Mouse (Mus musculus) neural tube, embryonic 13.5 days (tissue): ENCODE results near the gene Adgrb3. TPM values are rescaled to one million over a fixed set of nuclear protein-coding genes. Genes with fewer than 3 reads are reported as not detected.
A peak's percentile ranks its signal among the peaks of the same experiment; 100 is the strongest.

Experiments
- ATAC-seq: fragments of 200-750 bp; cut with Nextera tagmentation; 2 replicates; pipeline ENCODE4 v1.8.0; 2017; ENCODE audit warnings: low read depth, mild to moderate bottlenecking, moderate TSS enrichment, moderate library complexity
- H3K27ac ChIP-seq: fragments of 300-500 bp; sonication (generic); replicated peaks from 2 replicates; pipeline ENCODE4 v1.5.1; 2015; ENCODE audit warnings: moderate library complexity, mild to moderate bottlenecking, inconsistent platforms
- H3K27me3 ChIP-seq: fragments of 300-500 bp; sonication (generic); 2 replicates; pipeline ENCODE4 v1.6.1; 2015; ENCODE audit warnings: mild to moderate bottlenecking, inconsistent platforms
- H3K36me3 ChIP-seq: fragments of 300-500 bp; sonication (generic); 2 replicates; pipeline ENCODE4 v1.6.1; 2015; ENCODE audit warnings: mild to moderate bottlenecking, inconsistent platforms
- H3K4me1 ChIP-seq: fragments of 300-500 bp; sonication (generic); replicated peaks from 2 replicates; pipeline ENCODE4 v1.6.1; 2015; ENCODE audit warnings: inconsistent platforms
- H3K4me2 ChIP-seq: fragments of 300-500 bp; sonication (generic); 2 replicates; pipeline ENCODE4 v1.6.1; 2015; ENCODE audit warnings: inconsistent platforms, mild to moderate bottlenecking, moderate library complexity
- H3K4me3 ChIP-seq: fragments of 300-500 bp; sonication (generic); 2 replicates; pipeline ENCODE4 v1.5.1; 2015; ENCODE audit warnings: mild to moderate bottlenecking, inconsistent platforms
- H3K9ac ChIP-seq: fragments of 300-500 bp; sonication (generic); 2 replicates; pipeline ENCODE4 v1.6.1; 2015; ENCODE audit warnings: moderate library complexity, mild to moderate bottlenecking, inconsistent platforms
- H3K9me3 ChIP-seq: fragments of 300-500 bp; sonication (generic); 2 replicates; pipeline ENCODE4 v1.6.1; 2016; ENCODE audit warnings: inconsistent platforms
- WGBS: fragments of 180-500 bp; shearing (Covaris S2); methylation state at CpG from one replicate; pipeline ENCODE4 v1.1.7; 2015; 5-methylcytosine and 5-hydroxymethylcytosine counted together
- polyA plus RNA-seq: library from polyadenylated mRNA; unstranded; fragments of >200 nt; fragmentation: Nextera tagmentation; extraction: Ambion mirVana; gene quantifications from 2 replicates; pipeline ENCODE4 v1.2.1, GENCODE M21; 2015

Adgrb3 gene
- polyA plus RNA-seq, 1 experiment from 2014 or later: 35.3 TPM

DNA sequence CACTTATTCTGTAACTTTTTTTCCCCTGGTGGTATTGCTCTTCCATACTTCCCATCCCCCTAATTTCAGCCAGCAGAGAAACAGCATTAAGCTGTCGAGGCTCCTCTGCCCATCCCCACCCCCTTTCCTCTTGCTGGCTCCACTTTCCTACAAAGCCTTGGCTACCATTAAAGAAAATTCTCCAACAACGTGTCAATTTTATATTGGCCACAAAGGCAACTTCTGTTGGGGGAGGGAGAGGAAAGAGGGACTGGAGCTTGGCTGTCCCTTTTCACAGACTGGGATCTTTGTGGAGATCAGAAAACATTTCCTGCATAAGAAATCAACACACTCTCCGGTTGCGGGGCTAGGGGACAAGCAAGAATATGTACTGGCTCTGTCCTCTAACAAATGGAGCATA, 4.9 kb downstream of the Adgrb3 start:
- Histone ChIP-seq H3K4me2 (peak overlapping the region; percentile 68), H3K36me3 (no peaks in the 10 kb centered on the region), H3K27ac (no peak overlapping the region; the same call in 1 of the 2 replicates), H3K9ac (peak overlapping the region; percentile 48; the same call in 1 of the 2 replicates), H3K9me3 (no peaks in the 10 kb centered on the region), H3K27me3 (no peaks in the 10 kb centered on the region), H3K4me3 (peak overlapping the region; percentile 22), H3K4me1 (peaks cover 58% of the 10 kb centered on the region)
- ATAC-seq: no peak
- 31% methylated on average over 4 of the region's 4 CpGs for WGBS

DNA sequence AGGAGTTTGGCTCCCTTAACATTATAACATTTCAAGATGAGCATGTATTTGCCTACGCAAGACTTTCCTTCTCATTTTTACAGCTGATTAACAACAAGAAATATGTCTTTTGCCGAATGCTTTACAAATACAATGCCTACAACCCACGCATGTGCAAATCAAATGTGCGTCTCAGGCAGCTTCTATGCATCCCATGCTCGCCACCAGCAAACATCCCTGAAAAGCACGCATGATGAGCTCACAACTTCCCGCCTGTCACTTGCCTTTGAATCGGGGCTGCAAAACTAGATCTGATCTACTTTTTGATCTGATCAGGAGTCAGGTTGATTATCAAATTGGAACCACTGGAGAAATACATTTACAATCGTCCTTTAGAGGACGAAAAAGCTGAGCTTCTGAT, 5.5 kb downstream of the Adgrb3 start:
- no peaks in the 10 kb centered on the region for H3K36me3 ChIP-seq
- 71% methylated on average over 10 of the region's 10 CpGs for WGBS
- H3K9ac ChIP-seq: no peak overlapping the region
- peak overlapping the region; percentile 68 for H3K4me2 ChIP-seq
- H3K9me3 ChIP-seq: no peaks in the 10 kb centered on the region
- peak overlapping the region; percentile 22 for H3K4me3 ChIP-seq
- peaks cover 57% of the 10 kb centered on the region for H3K4me1 ChIP-seq
- no peak for ATAC-seq
- H3K27ac ChIP-seq: no peak overlapping the region
- H3K27me3 ChIP-seq: no peaks in the 10 kb centered on the region

DNA sequence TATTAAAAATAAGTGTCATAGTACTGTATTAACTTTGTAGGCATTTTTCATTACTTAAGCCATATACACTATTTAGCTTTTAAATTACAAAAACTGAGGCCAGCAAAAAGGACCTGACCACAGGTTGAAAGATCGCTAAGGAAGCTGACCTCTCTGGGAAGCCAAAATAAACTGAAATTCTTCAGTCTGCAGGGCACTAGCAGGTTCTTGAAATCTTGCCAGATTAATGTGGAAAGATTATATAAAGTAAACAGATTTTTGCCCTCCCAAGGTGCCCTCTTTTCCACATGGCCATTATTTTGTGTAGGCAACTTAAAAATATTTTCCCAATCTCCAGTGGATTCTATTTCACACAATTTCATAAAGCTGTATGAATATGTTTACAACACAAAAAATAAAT, 14.0 kb downstream of the Adgrb3 start:
- no peak overlapping the region for H3K4me3 ChIP-seq
- H3K4me1 ChIP-seq: peaks cover 9% of the 10 kb centered on the region; the same call in 1 of the 2 replicates
- no peaks in the 10 kb centered on the region for H3K27me3 ChIP-seq
- no peak overlapping the region for H3K4me2 ChIP-seq
- no peaks in the 10 kb centered on the region for H3K36me3 ChIP-seq
- H3K27ac ChIP-seq: no peak overlapping the region
- H3K9me3 ChIP-seq: no peaks in the 10 kb centered on the region
- no peak overlapping the region for H3K9ac ChIP-seq
- ATAC-seq: no peak
- 74% methylated on average over 1 of the region's 1 CpGs for WGBS

DNA sequence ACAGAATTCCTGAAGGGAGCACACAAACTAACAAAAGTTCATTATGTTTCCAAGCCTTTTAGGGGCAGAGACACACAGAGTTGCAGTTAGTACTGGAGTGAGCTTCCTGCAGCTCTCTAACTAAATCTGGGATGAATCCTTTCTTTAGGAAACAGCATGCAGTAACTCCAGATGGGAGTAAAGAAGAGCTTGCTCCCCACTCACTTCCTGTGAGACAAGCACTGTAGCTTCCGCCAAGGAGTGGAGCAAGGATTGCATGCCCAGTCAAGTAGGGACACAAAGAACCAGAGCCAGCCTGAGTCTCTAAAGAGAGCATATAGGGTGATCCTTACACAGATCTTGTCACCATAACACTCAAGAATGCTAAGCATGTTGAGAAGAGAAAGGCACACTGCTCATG, 50.7 kb downstream of the Adgrb3 start:
- Histone ChIP-seq H3K4me3 (no peak overlapping the region), H3K36me3 (no peaks in the 10 kb centered on the region), H3K27ac (no peak overlapping the region), H3K4me2 (no peak overlapping the region), H3K4me1 (no peaks in the 10 kb centered on the region), H3K9me3 (no peaks in the 10 kb centered on the region), H3K27me3 (no peaks in the 10 kb centered on the region), H3K9ac (no peak overlapping the region)
- 94% methylated on average over 1 of the region's 1 CpGs for WGBS
- no peak for ATAC-seq

DNA sequence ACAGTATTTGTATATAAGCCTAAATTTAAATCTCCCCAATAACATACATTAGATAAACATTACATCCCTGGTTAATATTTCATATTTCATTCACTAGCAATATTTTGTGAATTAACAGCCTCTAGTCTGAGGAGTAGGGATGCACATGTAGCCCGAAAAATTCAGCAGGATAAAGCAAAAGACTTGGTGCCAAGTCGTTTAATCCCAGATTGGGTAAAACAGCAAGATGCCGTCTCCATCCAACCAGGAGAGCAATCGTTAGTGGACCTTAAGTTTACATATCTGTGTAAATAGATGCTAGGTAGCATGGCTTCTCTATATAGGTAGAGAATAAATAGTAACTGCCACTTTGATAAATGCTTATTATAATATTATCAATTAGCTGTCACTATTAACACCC, 52.0 kb downstream of the Adgrb3 start:
- ATAC-seq: no peak
- 88% methylated on average over 4 of the region's 4 CpGs for WGBS

DNA sequence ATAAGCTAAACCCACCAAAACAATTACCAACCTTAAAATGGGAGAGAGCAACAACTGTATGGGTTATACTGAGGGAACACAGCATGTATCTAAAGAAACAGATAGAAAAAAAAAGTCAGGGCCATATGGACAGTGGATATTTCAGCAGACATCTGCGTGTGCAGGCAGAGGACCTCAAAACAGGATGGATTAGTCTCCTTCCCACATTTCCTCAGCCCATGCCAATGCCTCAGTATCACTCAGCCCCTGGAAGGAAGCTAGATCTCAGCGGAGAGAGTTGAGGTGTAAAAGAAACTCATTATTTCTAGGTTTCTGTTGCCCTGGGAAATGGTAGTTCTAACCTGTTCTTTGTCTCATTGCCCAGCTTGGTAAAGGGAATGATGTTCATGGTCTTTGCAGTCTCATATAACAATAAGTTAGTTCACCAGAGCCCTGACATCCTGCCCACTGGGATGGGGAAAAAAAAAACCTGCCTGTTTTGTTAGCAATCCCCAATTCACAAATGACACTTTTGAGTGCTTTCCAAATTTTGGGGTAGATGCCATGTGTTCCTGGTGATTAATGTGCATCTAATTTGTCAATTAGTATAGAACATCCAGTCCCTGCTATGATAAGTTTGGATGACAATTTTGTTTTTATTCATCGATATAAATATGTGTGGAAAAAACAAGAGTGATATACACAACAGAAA, 53.9 kb downstream of the Adgrb3 start:
- WGBS: 94% methylated on average over 3 of the region's 3 CpGs
- Histone ChIP-seq H3K36me3 (no peaks in the 10 kb centered on the region), H3K4me2 (no peak overlapping the region), H3K9me3 (no peaks in the 10 kb centered on the region), H3K27ac (no peak overlapping the region), H3K9ac (no peak overlapping the region), H3K27me3 (no peaks in the 10 kb centered on the region), H3K4me1 (no peaks in the 10 kb centered on the region), H3K4me3 (no peak overlapping the region)
- no peak for ATAC-seq

More for the DNA sequence above, 52.0 kb downstream of the Adgrb3 start:
- Histone ChIP-seq H3K4me2 (no peak overlapping the region), H3K4me1 (no peaks in the 10 kb centered on the region), H3K27me3 (no peaks in the 10 kb centered on the region), H3K9ac (no peak overlapping the region), H3K9me3 (no peaks in the 10 kb centered on the region), H3K4me3 (no peak overlapping the region), H3K36me3 (no peaks in the 10 kb centered on the region), H3K27ac (no peak overlapping the region)

DNA sequence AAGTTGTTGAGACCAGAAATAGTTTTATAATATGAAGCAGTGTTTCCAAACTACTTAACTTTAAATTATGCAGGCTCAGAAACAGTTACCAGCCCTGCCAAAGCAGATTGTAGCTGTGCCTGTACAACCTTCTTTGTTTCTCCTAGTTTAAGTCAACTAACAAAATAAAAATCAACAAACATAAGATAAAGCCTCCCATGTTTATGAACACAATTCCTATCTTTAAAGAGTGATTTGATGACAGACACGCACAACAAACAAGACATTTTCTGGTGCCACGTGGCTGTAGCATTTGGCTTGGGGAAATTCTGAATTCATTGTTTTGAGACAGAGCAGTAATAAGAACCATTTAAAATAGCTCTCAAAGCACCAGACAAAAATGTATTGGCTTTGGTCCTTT, 60.5 kb downstream of the Adgrb3 start:
- H3K9ac ChIP-seq: no peak overlapping the region
- no peak for ATAC-seq
- no peaks in the 10 kb centered on the region for H3K9me3 ChIP-seq
- H3K4me1 ChIP-seq: no peaks in the 10 kb centered on the region
- H3K27ac ChIP-seq: no peak overlapping the region
- no peak overlapping the region for H3K4me2 ChIP-seq
- H3K36me3 ChIP-seq: no peaks in the 10 kb centered on the region
- WGBS: 88% methylated on average over 2 of the region's 2 CpGs
- H3K27me3 ChIP-seq: no peaks in the 10 kb centered on the region
- H3K4me3 ChIP-seq: no peak overlapping the region

DNA sequence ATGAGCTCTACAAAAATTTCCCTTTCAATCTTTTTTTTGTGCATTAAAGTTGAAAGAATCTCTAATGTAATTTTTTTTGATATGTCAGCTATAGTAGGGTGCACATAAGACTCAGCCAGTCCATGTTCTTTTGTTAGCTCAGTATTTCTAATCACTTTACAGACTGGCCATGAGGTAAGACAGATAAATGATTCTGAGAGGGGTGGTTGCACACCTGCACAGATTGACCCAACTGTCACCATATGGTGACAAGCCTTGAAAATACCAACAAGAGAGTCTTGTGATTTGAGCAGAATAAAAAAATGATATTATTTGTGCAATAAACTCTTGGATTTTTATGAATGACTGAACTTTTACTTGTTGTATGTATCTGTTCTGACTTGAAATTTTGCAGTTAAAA, 74.2 kb downstream of the Adgrb3 start:
- ATAC-seq: no peak
- Histone ChIP-seq H3K4me2 (no peak overlapping the region), H3K9ac (no peak overlapping the region), H3K4me1 (no peaks in the 10 kb centered on the region; the same call in 1 of the 2 replicates), H3K27ac (no peak overlapping the region), H3K27me3 (no peaks in the 10 kb centered on the region), H3K9me3 (no peaks in the 10 kb centered on the region), H3K4me3 (no peak overlapping the region), H3K36me3 (no peaks in the 10 kb centered on the region)

DNA sequence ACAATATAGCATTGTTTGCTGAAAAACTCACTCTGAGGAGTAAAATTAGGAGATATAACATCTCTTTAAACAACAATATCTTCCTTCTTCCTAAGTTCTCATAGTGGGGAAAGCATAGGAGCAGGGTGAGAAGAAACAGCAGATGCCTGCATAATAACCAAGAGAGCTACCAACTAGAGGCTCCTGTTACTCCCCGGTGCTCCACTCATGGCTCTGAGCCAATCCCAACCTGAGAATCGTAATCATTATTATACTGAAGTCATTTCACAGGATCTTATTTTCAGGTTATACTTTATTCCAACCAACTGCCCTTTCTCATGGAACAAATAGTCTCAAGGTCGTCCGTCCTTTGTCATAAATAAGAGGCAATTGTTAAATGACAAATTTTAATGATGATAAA, 75.0 kb downstream of the Adgrb3 start:
- Histone ChIP-seq H3K9ac (no peak overlapping the region), H3K4me2 (no peak overlapping the region), H3K27ac (no peak overlapping the region), H3K4me3 (no peak overlapping the region), H3K36me3 (no peaks in the 10 kb centered on the region), H3K27me3 (no peaks in the 10 kb centered on the region), H3K4me1 (no peaks in the 10 kb centered on the region; the same call in 1 of the 2 replicates), H3K9me3 (no peaks in the 10 kb centered on the region)
- no peak for ATAC-seq
- WGBS: 57% methylated on average over 4 of the region's 4 CpGs

DNA sequence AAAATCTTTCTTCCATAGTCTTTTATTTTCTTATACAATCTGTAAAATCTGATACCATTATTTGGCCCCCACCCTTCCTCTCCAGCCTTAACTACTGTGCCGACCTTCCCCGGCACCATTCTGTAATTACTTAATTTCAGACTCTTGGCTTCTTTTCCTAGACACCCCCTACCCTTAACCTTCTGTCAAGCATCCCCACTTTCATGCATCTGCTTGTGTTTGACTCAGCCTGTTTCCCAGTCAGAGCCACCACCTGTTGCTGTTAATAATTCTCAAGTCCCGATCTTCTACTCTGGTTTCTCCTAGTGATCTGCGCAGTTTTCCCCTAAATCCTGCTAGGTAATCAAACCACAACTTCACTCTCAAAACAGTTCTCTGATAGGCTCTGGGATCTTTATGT, 83.9 kb downstream of the Adgrb3 start:
- H3K9ac ChIP-seq: no peak overlapping the region
- H3K9me3 ChIP-seq: no peaks in the 10 kb centered on the region
- H3K4me1 ChIP-seq: no peaks in the 10 kb centered on the region
- no peaks in the 10 kb centered on the region for H3K27me3 ChIP-seq
- no peak overlapping the region for H3K27ac ChIP-seq
- no peak overlapping the region for H3K4me2 ChIP-seq
- no peak overlapping the region for H3K4me3 ChIP-seq
- ATAC-seq: no peak
- H3K36me3 ChIP-seq: no peaks in the 10 kb centered on the region
- WGBS: 85% methylated on average over 4 of the region's 4 CpGs

DNA sequence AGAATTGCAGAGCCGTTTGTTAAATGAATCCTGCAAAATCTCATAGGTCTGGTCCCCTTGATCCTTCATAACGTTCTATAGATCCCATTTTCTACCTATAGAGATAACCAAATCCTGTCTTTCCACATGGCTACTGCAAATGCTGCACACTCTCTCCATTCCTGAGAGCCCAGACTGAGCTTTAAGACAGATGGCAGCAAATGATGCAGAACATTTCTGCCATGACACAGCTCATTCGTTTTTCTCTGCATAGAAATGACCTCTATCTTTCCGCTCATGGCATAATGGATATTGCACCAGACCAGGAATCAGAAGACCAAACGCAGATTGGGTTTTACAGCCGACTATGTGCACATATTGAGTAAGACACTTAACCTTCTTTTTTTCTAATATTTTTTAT, 84.8 kb downstream of the Adgrb3 start:
- no peak overlapping the region for H3K4me2 ChIP-seq
- H3K9me3 ChIP-seq: no peaks in the 10 kb centered on the region
- H3K4me1 ChIP-seq: no peaks in the 10 kb centered on the region
- H3K27me3 ChIP-seq: no peaks in the 10 kb centered on the region
- no peaks in the 10 kb centered on the region for H3K36me3 ChIP-seq
- no peak overlapping the region for H3K27ac ChIP-seq
- 68% methylated on average over 6 of the region's 6 CpGs for WGBS
- H3K4me3 ChIP-seq: no peak overlapping the region
- H3K9ac ChIP-seq: no peak overlapping the region
- no peak for ATAC-seq

DNA sequence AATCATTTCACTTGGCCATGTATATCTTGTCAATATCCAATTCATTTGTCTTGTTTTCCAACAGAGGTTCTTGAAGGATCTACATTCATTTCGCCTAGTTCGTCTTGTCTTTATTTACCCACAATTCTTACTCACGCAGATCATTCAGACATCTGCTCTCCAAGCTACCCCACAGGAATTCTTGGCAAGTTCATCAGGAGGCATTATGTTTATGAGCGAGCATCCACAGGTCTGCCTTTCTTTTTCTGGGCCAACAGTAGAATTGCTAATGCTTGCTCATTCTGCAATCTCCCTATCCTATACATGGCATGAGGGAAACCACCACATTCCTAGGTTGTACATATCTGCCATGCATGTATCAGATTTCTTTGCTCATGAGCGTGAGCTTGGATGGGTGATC, 99.7 kb downstream of the Adgrb3 start:
- H3K4me2 ChIP-seq: no peak overlapping the region
- 93% methylated on average over 5 of the region's 5 CpGs for WGBS
- H3K4me3 ChIP-seq: no peak overlapping the region
- ATAC-seq: no peak
- H3K4me1 ChIP-seq: no peaks in the 10 kb centered on the region
- H3K27me3 ChIP-seq: no peaks in the 10 kb centered on the region
- H3K9ac ChIP-seq: no peak overlapping the region
- no peak overlapping the region for H3K27ac ChIP-seq
- H3K9me3 ChIP-seq: no peaks in the 10 kb centered on the region
- H3K36me3 ChIP-seq: no peaks in the 10 kb centered on the region

DNA sequence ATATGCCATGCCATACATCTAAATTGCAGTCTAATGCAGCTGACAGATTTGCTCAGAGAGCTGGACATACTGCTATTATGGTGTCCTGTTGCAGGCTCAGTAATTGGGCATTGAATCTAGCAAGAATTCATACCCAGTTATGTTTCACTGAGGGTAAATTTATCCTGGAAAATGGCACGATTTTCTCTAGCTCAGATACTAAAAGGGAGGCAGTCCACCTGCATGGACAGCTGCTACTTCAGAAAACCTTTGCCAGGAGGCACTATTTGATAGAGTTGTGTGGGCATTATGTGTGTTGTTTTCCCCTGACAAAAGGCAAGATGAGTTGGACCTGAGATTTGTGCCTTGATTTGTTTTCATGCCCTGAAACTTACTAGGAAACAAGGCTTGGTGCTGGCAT, 118.0 kb downstream of the Adgrb3 start:
- Histone ChIP-seq H3K9me3 (no peaks in the 10 kb centered on the region), H3K27me3 (no peaks in the 10 kb centered on the region), H3K36me3 (no peaks in the 10 kb centered on the region), H3K4me1 (peaks cover 6% of the 10 kb centered on the region; the same call in 1 of the 2 replicates), H3K27ac (no peak overlapping the region), H3K4me2 (no peak overlapping the region), H3K9ac (no peak overlapping the region), H3K4me3 (no peak overlapping the region)
- ATAC-seq: no peak
- WGBS: 61% methylated on average over 1 of the region's 1 CpGs
